Mouse (Mus musculus) bone marrow macrophage, adult 2 months (primary cell): Measurements from ENCODE around the gene Efnb1.

ENCODE experiments used
- CTCF ChIP-seq: IDR thresholded peaks from 2 replicates; pipeline ENCODE4 v1.5.1; 2012; ENCODE audit warnings: low read depth, mild to moderate bottlenecking, low read length, moderate library complexity
- POLR2A ChIP-seq: IDR thresholded peaks from 2 replicates; pipeline ENCODE4 v1.6.1; 2012; ENCODE audit warnings: mild to moderate bottlenecking, low read depth, low read length, borderline replicate concordance

DNA sequence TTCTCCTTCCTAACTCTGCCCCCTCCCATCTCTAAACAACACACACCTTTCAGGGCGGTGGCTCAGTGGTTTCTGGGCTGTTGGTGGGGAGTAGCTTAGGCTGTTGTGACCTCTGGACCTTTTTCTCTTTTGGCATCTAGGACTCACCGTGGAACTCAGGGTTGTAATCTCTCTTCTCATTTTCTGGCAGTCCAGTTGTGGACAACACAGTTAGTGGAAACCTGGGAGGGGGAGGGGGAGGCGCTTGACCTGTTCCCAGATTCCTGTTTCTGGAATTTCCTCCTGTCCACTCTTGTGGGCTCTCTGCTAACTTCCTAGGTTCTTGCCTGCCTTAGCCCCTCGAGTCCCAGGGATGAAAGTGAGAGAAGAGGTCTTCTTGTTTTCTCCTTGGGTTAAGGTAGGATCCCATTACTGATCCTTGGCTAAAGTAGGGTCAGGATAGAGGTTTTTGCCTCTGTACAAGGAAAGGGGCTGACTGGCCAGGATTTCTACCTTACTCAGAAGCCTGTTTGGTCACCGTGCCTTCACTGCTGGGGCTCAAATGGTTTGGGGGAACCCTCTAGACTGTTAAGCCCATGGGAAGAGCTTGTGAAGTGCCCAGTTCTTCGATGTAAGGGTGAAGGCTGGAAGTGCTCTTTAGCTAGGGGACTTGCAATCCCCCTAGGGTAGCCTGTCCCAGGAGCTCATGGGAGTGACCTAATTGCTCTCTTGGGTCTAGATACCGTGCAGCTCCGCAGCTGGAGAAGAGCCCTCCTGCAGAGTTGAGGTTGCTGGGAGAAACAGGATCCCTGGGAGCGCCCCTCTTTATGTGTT lies 2.2 kb downstream of the Efnb1 start:
- TF ChIP-seq CTCF (no peak), POLR2A (no peak)
